Mouse (Mus musculus) cerebellum, adult 2 months (tissue): ENCODE results near the gene 4921504E06Rik.

Source experiments
- CTCF ChIP-seq: fragments of 200-500 bp; IDR thresholded peaks from 2 replicates; pipeline ENCODE4 v1.5.1; 2011; ENCODE audit warnings: low read depth, mild to moderate bottlenecking, control low read depth, low read length, moderate library complexity, borderline replicate concordance; ENCODE audit not compliant: insufficient read depth
- POLR2A ChIP-seq: fragments of 200-500 bp; IDR thresholded peaks from 2 replicates; pipeline ENCODE4 v1.6.1; 2011; ENCODE audit warnings: low read length, control low read depth, borderline replicate concordance; ENCODE audit not compliant: insufficient read depth

- TF ChIP-seq POLR2A (no peak), CTCF (no peak)
Measured at GRCm38 (mm10) chr2:19446746-19447145, 107.0 kb downstream of the 4921504E06Rik start.
